24 mouse cellular contexts compared by ENCODE assay signal in genomic region chrX:38442425-38442824, GRCm38 (mm10). TPM values are rescaled to one million over a fixed set of nuclear protein-coding genes. Genes with fewer than 3 reads are reported as not detected.
DNase-seq lines count a peak whose midpoint lies in the region; ATAC-seq and TF ChIP-seq lines count a peak whose summit lies in the region.
"Had no signal": no experiment of that assay in that cellular context is flagged by ENCODE, and none has a peak within 500 bp of the region (broad histone marks: within the 10 kb centered on the region; RNA-seq: fewer than 3 reads in every experiment).

No protein-coding gene starts in this region.

- H3K27ac ChIP-seq in forebrain, embryonic 14.5 days (ENCODE audit: low read depth, low read length) = no peak overlapping the region
- no peak overlapping the region for H3K27ac ChIP-seq in forebrain, embryonic 16.5 days (ENCODE audit: low read length)
- no peak overlapping the region for H3K27ac ChIP-seq in kidney, embryonic 15.5 days
- no peak overlapping the region for H3K27ac ChIP-seq in hindbrain, embryonic 13.5 days
- H3K27ac ChIP-seq: forebrain, embryonic 12.5 days; heart, adult 2 months; layer of hippocampus, adult 2 months; midbrain, embryonic 15.5 days; stomach, embryonic 15.5 days had no signal

- H3K36me3 ChIP-seq in forebrain, embryonic 14.5 days (ENCODE audit: control insufficient read depth, insufficient read depth, low read length) = no peaks in the 10 kb centered on the region
- H3K36me3 ChIP-seq in forebrain, embryonic 16.5 days (ENCODE audit: control insufficient read depth, insufficient read depth) = no peaks in the 10 kb centered on the region
- H3K36me3 ChIP-seq in kidney, embryonic 15.5 days = 0 out of 2 replicates have a peak, but pooled peaks cover 8% of the 10 kb centered on the region
- no peaks in the 10 kb centered on the region for H3K36me3 ChIP-seq in hindbrain, embryonic 13.5 days
- H3K36me3 ChIP-seq: forebrain, embryonic 12.5 days; midbrain, embryonic 15.5 days; stomach, embryonic 15.5 days had no signal

- no peak overlapping the region for H3K9ac ChIP-seq in forebrain, embryonic 14.5 days (ENCODE audit: low read length)
- no peak overlapping the region for H3K9ac ChIP-seq in forebrain, embryonic 16.5 days (replicated peaks; ENCODE audit: low read depth, low read length)
- no peak overlapping the region for H3K9ac ChIP-seq in kidney, embryonic 15.5 days
- H3K9ac ChIP-seq in hindbrain, embryonic 13.5 days = no peak overlapping the region
- H3K9ac ChIP-seq: forebrain, embryonic 12.5 days; midbrain, embryonic 15.5 days; stomach, embryonic 15.5 days had no signal

- H3K4me1 ChIP-seq in forebrain, embryonic 14.5 days (ENCODE audit: control insufficient read depth, insufficient read depth, low read length) = no peaks in the 10 kb centered on the region
- no peaks in the 10 kb centered on the region for H3K4me1 ChIP-seq in forebrain, embryonic 16.5 days (replicated peaks; ENCODE audit: control insufficient read depth, insufficient read depth, low read length)
- no peaks in the 10 kb centered on the region for H3K4me1 ChIP-seq in kidney, embryonic 15.5 days
- no peaks in the 10 kb centered on the region for H3K4me1 ChIP-seq in hindbrain, embryonic 13.5 days (replicated peaks)
- H3K4me1 ChIP-seq: forebrain, embryonic 12.5 days; midbrain, embryonic 15.5 days; stomach, embryonic 15.5 days had no signal

- no peak overlapping the region for H3K4me3 ChIP-seq in forebrain, embryonic 14.5 days (ENCODE audit: low read depth, low read length)
- no peak overlapping the region for H3K4me3 ChIP-seq in forebrain, embryonic 16.5 days (replicated peaks; ENCODE audit: low read length)
- H3K4me3 ChIP-seq in kidney, embryonic 15.5 days (replicated peaks) = no peak overlapping the region
- no peak overlapping the region for H3K4me3 ChIP-seq in hindbrain, embryonic 13.5 days
- H3K4me3 ChIP-seq: forebrain, embryonic 12.5 days; heart, adult 2 months; layer of hippocampus, adult 2 months; megakaryocyte, embryonic 14.5 days; midbrain, embryonic 15.5 days; myocyte; stomach, embryonic 15.5 days had no signal

- H3K4me2 ChIP-seq in forebrain, embryonic 14.5 days (ENCODE audit: low read length) = no peak overlapping the region
- H3K4me2 ChIP-seq in forebrain, embryonic 16.5 days (ENCODE audit: low read length) = no peak overlapping the region
- H3K4me2 ChIP-seq in kidney, embryonic 15.5 days = no peak overlapping the region
- H3K4me2 ChIP-seq in hindbrain, embryonic 13.5 days = no peak overlapping the region
- H3K4me2 ChIP-seq: forebrain, embryonic 12.5 days; midbrain, embryonic 15.5 days; stomach, embryonic 15.5 days had no signal

- no peak for TF ChIP-seq CTCF in Patski (IDR thresholded peaks at IDR 0.05)

- CTCF ChIA-PET in Patski (lab: Charles Lee) = interaction anchor here (1.4 to 1.7 kb wide), 3 partner anchors 11 to 205 kb away, joined by 5 to 6 read pairs (median 5); no protein-coding TSS in a partner anchor

- in situ Hi-C loops in Patski (cut with MboI; ENCODE audit: low pct_unique_long_range_greater_than_20kb) = no loop called here

- 90% methylated on average over 1 of the region's 1 CpGs for WGBS in forebrain, embryonic 14.5 days
- WGBS in forebrain, embryonic 16.5 days = 80% methylated on average over 1 of the region's 1 CpGs
- 78% methylated on average over 1 of the region's 1 CpGs for WGBS in kidney, embryonic 15.5 days
- WGBS in hindbrain, embryonic 13.5 days = 84% methylated on average over 1 of the region's 1 CpGs

- ATAC-seq in forebrain, embryonic 14.5 days = no peak
- no peak for ATAC-seq in forebrain, embryonic 16.5 days
- ATAC-seq in kidney, embryonic 15.5 days (replicated peaks; ENCODE audit: low FRiP score) = no peak
- peak; percentile 52 for ATAC-seq in Patski
- ATAC-seq in hindbrain, embryonic 13.5 days (ENCODE audit: low FRiP score) = no peak
- ATAC-seq: hindbrain, embryonic 16.5 days; intestine, embryonic 16.5 days; midbrain, embryonic 15.5 days had no signal

- no peaks in the 10 kb centered on the region for H3K9me3 ChIP-seq in forebrain, embryonic 14.5 days (replicated peaks; ENCODE audit: control insufficient read depth, low read length)
- H3K9me3 ChIP-seq in forebrain, embryonic 16.5 days (ENCODE audit: control insufficient read depth, low read length) = no peaks in the 10 kb centered on the region
- no peaks in the 10 kb centered on the region for H3K9me3 ChIP-seq in kidney, embryonic 15.5 days (replicated peaks)
- H3K9me3 ChIP-seq in hindbrain, embryonic 13.5 days = no peaks in the 10 kb centered on the region
- H3K9me3 ChIP-seq: forebrain, embryonic 12.5 days; megakaryocyte, embryonic 14.5 days; midbrain, embryonic 15.5 days; stomach, embryonic 15.5 days had no signal

- DNase-seq in forebrain, embryonic 14.5 days (ENCODE audit: low spot score) = peak; percentile 13
- DNase-seq in kidney, postnatal 36 days = peak; percentile 28 to 61
- peak; percentile 62 for DNase-seq in 3T3-L1 (ENCODE audit: low read depth, low spot score)
- DNase-seq in Patski (ENCODE audit: low read depth, low spot score) = no peak
- DNase-seq: adrenal gland, postnatal 36 days; B cell, adult 2 months; cerebellum, adult 8-10 months; gastrocnemius, postnatal 25 days; heart, adult 2 months; heart, postnatal 36 days; layer of hippocampus, postnatal 36 days; lung, adult 2 months; thymus, adult 2 months had no signal

- H3K27me3 ChIP-seq in forebrain, embryonic 14.5 days (replicated peaks; ENCODE audit: control insufficient read depth, insufficient read depth, low read length) = no peaks in the 10 kb centered on the region
- H3K27me3 ChIP-seq in forebrain, embryonic 16.5 days (replicated peaks; ENCODE audit: control insufficient read depth, insufficient read depth, low read length) = no peaks in the 10 kb centered on the region
- no peaks in the 10 kb centered on the region for H3K27me3 ChIP-seq in kidney, embryonic 15.5 days
- peaks cover 20% of the 10 kb centered on the region for H3K27me3 ChIP-seq in Patski
- H3K27me3 ChIP-seq in hindbrain, embryonic 13.5 days = no peaks in the 10 kb centered on the region
- H3K27me3 ChIP-seq: forebrain, embryonic 12.5 days; megakaryocyte, embryonic 14.5 days; midbrain, embryonic 15.5 days; stomach, embryonic 15.5 days had no signal

- POLR2A ChIA-PET in Patski (lab: Charles Lee) = interaction anchor here (0.6 kb wide), 1 partner anchor 13 kb away, joined by 3 read pairs; no protein-coding TSS in a partner anchor

RNA-seq across cellular contexts. Expression of gene Lamp2, which starts 13.8 kb away (rescaled TPM):
- polyA plus RNA-seq in forebrain, embryonic 14.5 days (2014; fragmentation: Nextera tagmentation; extraction: Ambion mirVana) = 65.7 and 68.6 TPM in 2 replicates
- polyA plus RNA-seq in forebrain, embryonic 16.5 days (2015; fragmentation: Nextera tagmentation; extraction: Ambion mirVana) = 46.7 and 55.4 TPM in 2 replicates
- 154 and 157 TPM in 2 replicates for polyA plus RNA-seq in kidney, embryonic 15.5 days (2015; fragmentation: Nextera tagmentation; extraction: Ambion mirVana)
- 415 TPM for polyA plus RNA-seq in Patski (2021)
- 61.3 and 66.0 TPM in 2 replicates for polyA plus RNA-seq in hindbrain, embryonic 13.5 days (2015; fragmentation: Nextera tagmentation; extraction: Ambion mirVana)
